Mouse (Mus musculus): ENCODE measurements around the gene Lif. TPM values are rescaled to one million over a fixed set of nuclear protein-coding genes. Genes with fewer than 3 reads are reported as not detected.

Lif gene
- polyA plus RNA-seq, 1 experiment = not detected

DNA sequence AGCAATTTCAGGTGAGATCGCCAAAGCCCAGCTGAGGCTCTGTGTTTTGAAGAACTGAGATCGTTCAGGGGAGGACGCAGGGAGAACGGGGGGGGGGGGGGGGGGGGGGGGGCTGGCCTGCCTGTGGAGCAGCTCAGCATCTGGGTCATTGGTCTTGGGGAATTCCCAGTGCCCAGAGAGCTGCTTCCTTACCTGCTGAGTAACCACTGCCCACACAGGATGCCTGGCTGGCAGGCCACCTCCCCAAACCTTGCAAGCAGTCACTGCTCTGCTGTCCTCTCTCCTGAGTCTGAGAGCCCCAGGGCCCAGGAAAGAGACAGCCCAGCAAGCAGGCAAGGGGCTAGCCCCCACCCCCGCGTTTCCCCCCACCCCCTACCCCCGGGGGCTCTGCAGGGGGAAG lies 5.5 kb downstream of the Lif start:
- WGBS = 30% methylated on average over 7 of the region's 7 CpGs
- H3K27ac ChIP-seq (ENCODE audit: insufficient read depth, low read depth, low read length) = no peak overlapping the region
- no peak overlapping the region for H3K4me3 ChIP-seq (ENCODE audit: insufficient read depth, low read depth, low read length)
- peaks cover 37% of the 10 kb centered on the region for H3K4me1 ChIP-seq (ENCODE audit: control insufficient read depth, insufficient read depth, low read length)
- TF ChIP-seq CTCF (IDR thresholded peaks at IDR 0.05; ENCODE audit: insufficient read depth, low read depth, low read length) (no peak), POLR2A (IDR thresholded peaks at IDR 0.05; ENCODE audit: insufficient read depth, low read depth, low read length) (no peak)

DNA sequence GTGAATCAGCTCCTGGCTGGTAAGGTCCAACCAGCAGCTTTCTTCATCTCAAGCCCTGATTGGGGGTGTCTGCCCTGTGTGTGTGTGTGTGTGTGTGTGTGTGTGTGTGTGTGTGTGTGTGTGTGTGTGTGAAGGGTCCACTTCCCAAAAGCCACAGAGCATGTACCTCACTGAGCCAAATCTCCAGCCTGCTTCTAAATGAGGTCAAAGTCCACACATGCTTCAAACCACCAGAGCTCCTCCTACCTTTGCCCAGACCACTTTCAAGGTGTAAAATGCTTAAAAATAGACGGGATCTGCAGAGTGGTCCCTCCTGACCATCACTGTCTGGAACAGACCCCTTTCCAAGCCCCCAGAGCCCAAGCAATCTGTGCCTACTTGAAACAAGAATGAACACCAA lies 5.9 kb downstream of the Lif start:
- Histone ChIP-seq H3K27ac (ENCODE audit: insufficient read depth, low read depth, low read length) (no peak overlapping the region), H3K4me3 (ENCODE audit: insufficient read depth, low read depth, low read length) (no peak overlapping the region), H3K4me1 (ENCODE audit: control insufficient read depth, insufficient read depth, low read length) (peaks cover 37% of the 10 kb centered on the region)
- WGBS = 56% methylated on average over 1 of the region's 1 CpGs
- no peak for TF ChIP-seq CTCF (IDR thresholded peaks at IDR 0.05; ENCODE audit: insufficient read depth, low read depth, low read length)
- no peak for TF ChIP-seq POLR2A (IDR thresholded peaks at IDR 0.05; ENCODE audit: insufficient read depth, low read depth, low read length)

DNA sequence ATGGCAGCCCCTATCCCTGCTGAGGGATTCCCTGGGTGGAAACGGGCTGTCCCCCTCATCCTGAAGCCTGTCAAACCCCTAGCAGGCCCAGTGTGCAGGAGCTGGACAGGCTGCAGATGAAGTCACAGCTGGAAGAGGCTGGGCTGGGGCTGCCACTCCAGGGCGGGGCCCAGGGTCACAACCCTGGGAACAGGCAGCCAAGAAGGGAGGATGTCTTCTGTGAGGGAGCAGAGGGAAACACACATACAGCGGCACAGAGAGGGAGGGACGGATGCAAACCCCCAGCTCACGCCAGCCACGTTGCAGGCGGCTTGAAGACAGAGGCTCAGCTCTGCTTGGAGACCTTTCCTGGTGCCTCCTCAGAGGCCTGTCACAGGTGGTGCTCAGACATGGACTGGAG lies 6.7 kb downstream of the Lif start:
- TF ChIP-seq POLR2A (IDR thresholded peaks at IDR 0.05; ENCODE audit: insufficient read depth, low read depth, low read length) (no peak), CTCF (IDR thresholded peaks at IDR 0.05; ENCODE audit: insufficient read depth, low read depth, low read length) (no peak)
- Histone ChIP-seq H3K4me1 (ENCODE audit: control insufficient read depth, insufficient read depth, low read length) (peaks cover 34% of the 10 kb centered on the region), H3K27ac (ENCODE audit: insufficient read depth, low read depth, low read length) (no peak overlapping the region), H3K4me3 (ENCODE audit: insufficient read depth, low read depth, low read length) (no peak overlapping the region)
- 84% methylated on average over 7 of the region's 7 CpGs for WGBS

GRCm38 (mm10) chr11:4266271-4267201 lies 9.2 kb downstream of the Lif start:
- WGBS = 1% methylated on average over 61 of the region's 61 CpGs
- Histone ChIP-seq H3K27ac (ENCODE audit: insufficient read depth, low read depth, low read length) (no peak overlapping the region), H3K4me1 (ENCODE audit: control insufficient read depth, insufficient read depth, low read length) (peaks cover 25% of the 10 kb centered on the region), H3K4me3 (ENCODE audit: insufficient read depth, low read depth, low read length) (peak overlapping the region; percentile 44)
- TF ChIP-seq POLR2A (IDR thresholded peaks at IDR 0.05; ENCODE audit: insufficient read depth, low read depth, low read length) = no peak
- TF ChIP-seq CTCF (IDR thresholded peaks at IDR 0.05; ENCODE audit: insufficient read depth, low read depth, low read length) = no peak

DNA sequence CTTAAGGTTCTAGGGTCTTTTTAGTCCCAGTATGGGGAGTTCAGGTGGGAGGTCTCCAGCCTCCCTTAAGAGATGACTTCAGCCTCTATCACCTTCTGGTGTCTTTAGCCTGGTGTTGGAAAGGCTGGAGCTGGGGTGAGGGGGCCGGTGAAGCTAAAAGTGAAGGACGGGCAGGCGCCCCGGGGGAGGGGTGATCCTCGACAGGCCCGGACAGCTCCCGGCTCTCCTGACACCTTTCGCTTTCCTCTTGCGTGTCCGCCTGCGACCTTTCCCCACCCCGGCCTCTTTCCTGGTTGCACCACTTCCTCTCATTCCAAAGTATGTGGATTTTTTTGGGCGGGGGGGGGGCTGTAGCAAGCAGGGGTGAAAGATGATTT lies 9.8 kb downstream of the Lif start:
- Histone ChIP-seq H3K4me3 (ENCODE audit: insufficient read depth, low read depth, low read length) (no peak overlapping the region), H3K4me1 (ENCODE audit: control insufficient read depth, insufficient read depth, low read length) (peaks cover 21% of the 10 kb centered on the region), H3K27ac (ENCODE audit: insufficient read depth, low read depth, low read length) (no peak overlapping the region)
- TF ChIP-seq CTCF (IDR thresholded peaks at IDR 0.05; ENCODE audit: insufficient read depth, low read depth, low read length) = no peak
- TF ChIP-seq POLR2A (IDR thresholded peaks at IDR 0.05; ENCODE audit: insufficient read depth, low read depth, low read length) = no peak
- WGBS = 35% methylated on average over 13 of the region's 13 CpGs

- Histone ChIP-seq H3K4me3 (ENCODE audit: insufficient read depth, low read depth, low read length) (no peak overlapping the region), H3K27ac (ENCODE audit: insufficient read depth, low read depth, low read length) (no peak overlapping the region), H3K4me1 (ENCODE audit: control insufficient read depth, insufficient read depth, low read length) (peaks cover 17% of the 10 kb centered on the region)
- no peak for TF ChIP-seq CTCF (IDR thresholded peaks at IDR 0.05; ENCODE audit: insufficient read depth, low read depth, low read length)
- 92% methylated on average over 6 of the region's 6 CpGs for WGBS
Measured at GRCm38 (mm10) chr11:4268500-4268899, 11.1 kb downstream of the Lif start.

GRCm38 (mm10) chr11:4270744-4271459 lies 13.5 kb downstream of the Lif start:
- Histone ChIP-seq H3K4me1 (ENCODE audit: control insufficient read depth, insufficient read depth, low read length) (peaks cover 14% of the 10 kb centered on the region), H3K4me3 (ENCODE audit: insufficient read depth, low read depth, low read length) (no peak overlapping the region), H3K27ac (ENCODE audit: insufficient read depth, low read depth, low read length) (no peak overlapping the region)
- TF ChIP-seq POLR2A (IDR thresholded peaks at IDR 0.05; ENCODE audit: insufficient read depth, low read depth, low read length) (no peak), CTCF (IDR thresholded peaks at IDR 0.05; ENCODE audit: insufficient read depth, low read depth, low read length) (peak; percentile 2; the same call in 1 of the 2 replicates)
- WGBS = 36% methylated on average over 20 of the region's 20 CpGs

DNA sequence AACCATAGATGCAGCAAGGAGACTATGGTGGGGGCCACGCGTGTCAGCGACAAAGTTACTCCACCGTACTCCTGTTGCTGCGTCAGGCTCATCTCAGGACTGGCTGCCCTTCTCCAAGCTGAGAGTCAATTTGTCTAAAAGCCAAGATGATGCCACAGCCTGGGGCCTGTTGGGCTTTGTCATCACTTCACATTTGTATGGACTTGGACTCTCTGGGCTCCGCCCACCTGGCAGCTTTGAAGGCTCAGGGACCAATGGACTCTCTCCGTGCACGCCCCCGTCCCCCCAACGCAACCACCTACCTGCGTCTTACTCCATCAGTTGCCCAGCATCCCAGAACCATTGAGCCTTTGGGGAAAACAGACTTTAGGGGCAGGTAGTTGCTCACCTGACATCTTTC lies 14.2 kb downstream of the Lif start:
- Histone ChIP-seq H3K27ac (ENCODE audit: insufficient read depth, low read depth, low read length) (no peak overlapping the region), H3K4me1 (ENCODE audit: control insufficient read depth, insufficient read depth, low read length) (peaks cover 11% of the 10 kb centered on the region), H3K4me3 (ENCODE audit: insufficient read depth, low read depth, low read length) (no peak overlapping the region)
- WGBS = 79% methylated on average over 11 of the region's 11 CpGs
- TF ChIP-seq CTCF (IDR thresholded peaks at IDR 0.05; ENCODE audit: insufficient read depth, low read depth, low read length) (no peak), POLR2A (IDR thresholded peaks at IDR 0.05; ENCODE audit: insufficient read depth, low read depth, low read length) (no peak)

DNA sequence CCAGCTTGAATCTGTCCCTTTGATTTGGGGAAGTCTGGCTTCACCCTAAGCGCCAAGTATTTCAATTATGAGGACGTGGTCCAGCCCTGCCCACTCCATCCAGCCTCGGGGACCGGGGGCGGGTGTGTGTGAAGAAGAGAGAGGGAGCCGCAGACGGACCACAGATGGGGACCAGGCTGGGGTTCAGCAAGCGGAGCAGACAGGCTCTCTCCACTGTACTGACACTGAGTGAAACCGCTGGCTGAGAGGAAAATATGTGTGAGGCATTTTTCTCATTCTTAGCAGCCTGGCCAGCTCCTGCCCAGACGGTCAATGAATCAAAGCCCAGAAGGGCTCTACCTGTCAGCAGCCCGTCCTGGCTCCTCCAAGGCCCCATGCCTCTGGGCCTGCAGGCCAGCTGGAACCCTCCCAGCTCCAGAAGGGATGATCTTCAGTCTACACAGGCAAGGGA lies 19.1 kb downstream of the Lif start:
- no peak overlapping the region for H3K27ac ChIP-seq (ENCODE audit: insufficient read depth, low read depth, low read length)
- WGBS = 72% methylated on average over 11 of the region's 11 CpGs
- no peak for TF ChIP-seq CTCF (IDR thresholded peaks at IDR 0.05; ENCODE audit: insufficient read depth, low read depth, low read length)
- H3K4me3 ChIP-seq (ENCODE audit: insufficient read depth, low read depth, low read length) = no peak overlapping the region
- peaks cover under 1% of the 10 kb centered on the region for H3K4me1 ChIP-seq (ENCODE audit: control insufficient read depth, insufficient read depth, low read length)
